Mouse (Mus musculus): ENCODE measurements around the gene Ralgps2. TPM values are rescaled to one million over a fixed set of nuclear protein-coding genes. Genes with fewer than 3 reads are reported as not detected.

Gene Ralgps2
- polyA plus RNA-seq, 1 experiment: 65.8 TPM

GRCm38 (mm10) chr1:156884782-156885181 lies 54.6 kb downstream of the Ralgps2 start:
- Histone ChIP-seq H3K9me3 (replicated peaks; ENCODE audit: control insufficient read depth, insufficient read depth, low read length, poor library complexity, severe bottlenecking) (peaks cover 6% of the 10 kb centered on the region), H3K4me1 (ENCODE audit: control insufficient read depth, insufficient read depth, low read length) (no peaks in the 10 kb centered on the region), H3K36me3 (ENCODE audit: control insufficient read depth, insufficient read depth, low read length, poor library complexity, severe bottlenecking) (peaks cover 22% of the 10 kb centered on the region), H3K9ac (ENCODE audit: low read depth, poor library complexity, severe bottlenecking) (no peak overlapping the region), H3K27ac (ENCODE audit: insufficient read depth, low read length) (no peak overlapping the region), H3K27me3 (ENCODE audit: control insufficient read depth, insufficient read depth, low read length, poor library complexity, severe bottlenecking) (no peaks in the 10 kb centered on the region), H3K4me3 (ENCODE audit: low read depth, low read length) (no peak overlapping the region)
- TF ChIP-seq CTCF (IDR thresholded peaks at IDR 0.05; ENCODE audit: low read depth, low read length) (no peak), POLR2A (IDR thresholded peaks at IDR 0.05; ENCODE audit: insufficient read depth, low read length) (no peak), EP300 (IDR thresholded peaks at IDR 0.05; ENCODE audit: insufficient read depth, low read depth, low read length) (no peak)

- H3K9me3 ChIP-seq (replicated peaks; ENCODE audit: control insufficient read depth, insufficient read depth, low read length, poor library complexity, severe bottlenecking): no peaks in the 10 kb centered on the region
- H3K4me1 ChIP-seq (ENCODE audit: control insufficient read depth, insufficient read depth, low read length): no peaks in the 10 kb centered on the region
- H3K9ac ChIP-seq (ENCODE audit: low read depth, poor library complexity, severe bottlenecking): no peak overlapping the region
- no peaks in the 10 kb centered on the region for H3K27me3 ChIP-seq (ENCODE audit: control insufficient read depth, insufficient read depth, low read length, poor library complexity, severe bottlenecking)
- TF ChIP-seq EP300 (IDR thresholded peaks at IDR 0.05; ENCODE audit: insufficient read depth, low read depth, low read length) (no peak), CTCF (IDR thresholded peaks at IDR 0.05; ENCODE audit: low read depth, low read length) (no peak), POLR2A (IDR thresholded peaks at IDR 0.05; ENCODE audit: insufficient read depth, low read length) (no peak)
- H3K4me3 ChIP-seq (ENCODE audit: low read depth, low read length): no peak overlapping the region
- H3K27ac ChIP-seq (ENCODE audit: insufficient read depth, low read length): no peak overlapping the region
- H3K36me3 ChIP-seq (ENCODE audit: control insufficient read depth, insufficient read depth, low read length, poor library complexity, severe bottlenecking): no peaks in the 10 kb centered on the region
Measured at GRCm38 (mm10) chr1:156870616-156871015, 68.8 kb downstream of the Ralgps2 start.

- no peak overlapping the region for H3K4me3 ChIP-seq (ENCODE audit: low read depth, low read length)
- H3K9me3 ChIP-seq (replicated peaks; ENCODE audit: control insufficient read depth, insufficient read depth, low read length, poor library complexity, severe bottlenecking): no peaks in the 10 kb centered on the region
- no peaks in the 10 kb centered on the region for H3K4me1 ChIP-seq (ENCODE audit: control insufficient read depth, insufficient read depth, low read length)
- TF ChIP-seq EP300 (IDR thresholded peaks at IDR 0.05; ENCODE audit: insufficient read depth, low read depth, low read length) (no peak), POLR2A (IDR thresholded peaks at IDR 0.05; ENCODE audit: insufficient read depth, low read length) (no peak), CTCF (IDR thresholded peaks at IDR 0.05; ENCODE audit: low read depth, low read length) (no peak)
- no peaks in the 10 kb centered on the region for H3K36me3 ChIP-seq (ENCODE audit: control insufficient read depth, insufficient read depth, low read length, poor library complexity, severe bottlenecking)
- H3K27me3 ChIP-seq (ENCODE audit: control insufficient read depth, insufficient read depth, low read length, poor library complexity, severe bottlenecking): no peaks in the 10 kb centered on the region
- no peak overlapping the region for H3K27ac ChIP-seq (ENCODE audit: insufficient read depth, low read length)
- no peak overlapping the region for H3K9ac ChIP-seq (ENCODE audit: low read depth, poor library complexity, severe bottlenecking)
Measured at GRCm38 (mm10) chr1:156870028-156870427, 69.4 kb downstream of the Ralgps2 start.

GRCm38 (mm10) chr1:156864240-156864639 lies 75.2 kb downstream of the Ralgps2 start:
- Histone ChIP-seq H3K4me1 (ENCODE audit: control insufficient read depth, insufficient read depth, low read length) (no peaks in the 10 kb centered on the region), H3K36me3 (ENCODE audit: control insufficient read depth, insufficient read depth, low read length, poor library complexity, severe bottlenecking) (no peaks in the 10 kb centered on the region), H3K9me3 (replicated peaks; ENCODE audit: control insufficient read depth, insufficient read depth, low read length, poor library complexity, severe bottlenecking) (no peaks in the 10 kb centered on the region), H3K9ac (ENCODE audit: low read depth, poor library complexity, severe bottlenecking) (no peak overlapping the region), H3K27me3 (ENCODE audit: control insufficient read depth, insufficient read depth, low read length, poor library complexity, severe bottlenecking) (no peaks in the 10 kb centered on the region), H3K27ac (ENCODE audit: insufficient read depth, low read length) (no peak overlapping the region), H3K4me3 (ENCODE audit: low read depth, low read length) (no peak overlapping the region)
- TF ChIP-seq EP300 (IDR thresholded peaks at IDR 0.05; ENCODE audit: insufficient read depth, low read depth, low read length) (no peak), CTCF (IDR thresholded peaks at IDR 0.05; ENCODE audit: low read depth, low read length) (no peak)

- Histone ChIP-seq H3K4me3 (ENCODE audit: low read depth, low read length) (no peak overlapping the region), H3K27me3 (ENCODE audit: control insufficient read depth, insufficient read depth, low read length, poor library complexity, severe bottlenecking) (no peaks in the 10 kb centered on the region), H3K36me3 (ENCODE audit: control insufficient read depth, insufficient read depth, low read length, poor library complexity, severe bottlenecking) (no peaks in the 10 kb centered on the region), H3K4me1 (ENCODE audit: control insufficient read depth, insufficient read depth, low read length) (no peaks in the 10 kb centered on the region), H3K9ac (ENCODE audit: low read depth, poor library complexity, severe bottlenecking) (no peak overlapping the region), H3K27ac (ENCODE audit: insufficient read depth, low read length) (no peak overlapping the region), H3K9me3 (replicated peaks; ENCODE audit: control insufficient read depth, insufficient read depth, low read length, poor library complexity, severe bottlenecking) (no peaks in the 10 kb centered on the region)
- TF ChIP-seq CTCF (IDR thresholded peaks at IDR 0.05; ENCODE audit: low read depth, low read length): no peak
- TF ChIP-seq EP300 (IDR thresholded peaks at IDR 0.05; ENCODE audit: insufficient read depth, low read depth, low read length): no peak
- TF ChIP-seq POLR2A (IDR thresholded peaks at IDR 0.05; ENCODE audit: insufficient read depth, low read length): no peak
Measured at GRCm38 (mm10) chr1:156863726-156864125, 75.7 kb downstream of the Ralgps2 start.

GRCm38 (mm10) chr1:156861475-156862043 lies 77.9 kb downstream of the Ralgps2 start:
- H3K4me3 ChIP-seq (ENCODE audit: low read depth, low read length): no peak overlapping the region
- H3K27ac ChIP-seq (ENCODE audit: insufficient read depth, low read length): no peak overlapping the region
- H3K9ac ChIP-seq (ENCODE audit: low read depth, poor library complexity, severe bottlenecking): no peak overlapping the region
- H3K4me1 ChIP-seq (ENCODE audit: control insufficient read depth, insufficient read depth, low read length): no peaks in the 10 kb centered on the region
- no peaks in the 10 kb centered on the region for H3K9me3 ChIP-seq (replicated peaks; ENCODE audit: control insufficient read depth, insufficient read depth, low read length, poor library complexity, severe bottlenecking)
- no peak for TF ChIP-seq EP300 (IDR thresholded peaks at IDR 0.05; ENCODE audit: insufficient read depth, low read depth, low read length)
- TF ChIP-seq CTCF (IDR thresholded peaks at IDR 0.05; ENCODE audit: low read depth, low read length): peak; percentile 57
- H3K27me3 ChIP-seq (ENCODE audit: control insufficient read depth, insufficient read depth, low read length, poor library complexity, severe bottlenecking): no peaks in the 10 kb centered on the region
- H3K36me3 ChIP-seq (ENCODE audit: control insufficient read depth, insufficient read depth, low read length, poor library complexity, severe bottlenecking): no peaks in the 10 kb centered on the region

Measured in ES-Bruce4 (cell line).